Mouse (Mus musculus) limb, embryonic 10.5 days (tissue): ENCODE data around the gene Mtrf1. TPM values are rescaled to one million over a fixed set of nuclear protein-coding genes. Genes with fewer than 3 reads are reported as not detected.
A peak's percentile ranks its signal among the peaks of the same experiment; 100 is the strongest.

Experiments
- DNase-seq: peaks from one replicate; pipeline ENCODE4 v3.0.0-alpha.2; 2017; ENCODE audit warnings: low spot score
- H3K27ac ChIP-seq: fragments of 300-500 bp; sonication (generic); 2 replicates; pipeline ENCODE4 v1.5.1; 2016; ENCODE audit warnings: mild to moderate bottlenecking
- H3K27me3 ChIP-seq: fragments of 300-500 bp; sonication (generic); 2 replicates; pipeline ENCODE4 v1.6.1; 2016; ENCODE audit warnings: low read depth, mild to moderate bottlenecking; ENCODE audit not compliant: poor library complexity, severe bottlenecking
- H3K36me3 ChIP-seq: fragments of 300-500 bp; sonication (generic); 2 replicates; pipeline ENCODE4 v1.6.1; 2016; ENCODE audit warnings: mild to moderate bottlenecking, moderate library complexity
- H3K4me1 ChIP-seq: fragments of 300-500 bp; sonication (generic); 2 replicates; pipeline ENCODE4 v1.6.1; 2016
- H3K4me3 ChIP-seq: fragments of 300-500 bp; sonication (generic); 2 replicates; pipeline ENCODE4 v1.5.1; 2016; ENCODE audit warnings: mild to moderate bottlenecking, moderate library complexity
- H3K9me3 ChIP-seq: fragments of 300-500 bp; sonication (generic); replicated peaks from 2 replicates; pipeline ENCODE4 v1.6.1; 2016; ENCODE audit warnings: mild to moderate bottlenecking
- WGBS: fragments of 180-500 bp; shearing (Covaris S2); methylation state at CpG from one replicate; pipeline ENCODE4 v1.1.7; 2016; 5-methylcytosine and 5-hydroxymethylcytosine counted together
- polyA plus RNA-seq: library from polyadenylated mRNA; unstranded; fragments of >200 nt; fragmentation: Nextera tagmentation; extraction: Ambion mirVana; gene quantifications from 2 replicates; pipeline ENCODE4 v1.2.1, GENCODE M21; 2016

Mtrf1 gene
- polyA plus RNA-seq: 8.6 and 9.8 TPM in 2 replicates

DNA sequence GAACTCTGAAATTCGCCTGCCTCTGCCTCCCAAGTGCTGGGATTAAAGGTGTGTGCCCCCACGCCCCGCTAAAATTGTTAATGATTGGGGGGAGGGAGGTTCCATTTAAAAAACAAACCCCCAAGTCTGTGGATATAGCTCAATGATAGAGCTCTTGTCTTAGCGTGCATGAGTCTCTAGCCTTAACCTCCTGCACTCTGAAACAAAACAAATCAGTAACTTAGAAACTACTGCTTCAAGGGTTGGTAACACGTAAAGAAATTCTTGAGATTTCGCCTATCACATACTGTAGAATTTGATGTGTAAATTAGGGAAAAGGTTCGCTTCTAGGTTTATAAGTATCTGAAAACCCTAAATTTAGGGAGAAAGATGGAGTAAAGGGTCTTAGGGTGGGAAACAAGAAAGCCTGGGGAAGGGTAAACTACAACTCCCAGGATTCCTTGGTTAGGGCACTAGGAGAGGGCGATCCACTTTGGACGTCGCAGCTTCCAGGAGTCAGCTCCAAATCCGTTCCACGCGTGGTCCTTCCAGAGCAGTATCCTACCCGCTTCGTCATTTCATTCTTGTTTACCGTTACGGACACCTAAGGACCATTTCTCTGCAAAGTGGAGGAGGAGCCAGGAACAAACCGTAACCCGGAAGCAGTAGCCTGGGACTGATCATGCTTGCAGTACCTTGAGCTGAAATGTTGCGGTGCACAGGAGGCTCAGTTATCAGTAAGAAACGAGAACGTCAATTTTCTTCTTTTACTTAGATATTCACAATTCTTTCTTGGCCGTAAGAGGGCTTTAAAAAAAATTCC lies at the start of gene Mtrf1:
Gene Mtrf1, plus strand, starts transcription at position 452 of the 802 bp plus-strand sequence.
- H3K27ac ChIP-seq: peak within 1 kb of the TSS; percentile 94
- peaks cover 13% of the 10 kb centered on the region; the same call in 1 of the 2 replicates for H3K36me3 ChIP-seq
- no peaks in the 10 kb centered on the region for H3K9me3 ChIP-seq
- peak; percentile 73 for DNase-seq
- H3K27me3 ChIP-seq: no peaks in the 10 kb centered on the region
- H3K4me3 ChIP-seq: peak within 1 kb of the TSS; percentile 70
- H3K4me1 ChIP-seq: 0 out of 2 replicates have a peak, but pooled peaks cover 5% of the 10 kb centered on the region
- WGBS: 21% methylated on average over 23 of the region's 23 CpGs

DNA sequence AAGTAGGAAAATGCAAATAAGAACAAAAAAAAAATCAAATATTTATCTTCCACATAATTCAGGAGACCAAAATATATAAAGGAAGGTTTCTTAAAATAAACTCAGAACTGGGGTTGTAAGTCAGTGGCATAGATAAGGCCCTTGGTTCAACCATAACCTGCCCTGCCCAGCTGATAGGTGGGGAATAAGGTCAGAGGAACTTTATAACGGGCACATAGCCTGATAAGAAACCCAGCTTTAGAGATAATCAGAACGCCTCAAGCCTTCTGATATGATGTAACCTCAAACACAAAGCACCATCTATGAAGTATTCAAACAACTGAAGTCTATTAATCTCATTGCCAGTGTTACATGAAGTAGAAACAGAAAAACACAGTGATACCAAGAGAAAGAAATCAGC lies 39.5 kb upstream of the Mtrf1 start:
- H3K27me3 ChIP-seq: no peaks in the 10 kb centered on the region
- 93% methylated on average over 2 of the region's 2 CpGs for WGBS
- no peaks in the 10 kb centered on the region for H3K4me1 ChIP-seq
- H3K36me3 ChIP-seq: peaks cover 95% of the 10 kb centered on the region
- no peak for DNase-seq
- no peak overlapping the region for H3K4me3 ChIP-seq
- H3K9me3 ChIP-seq: no peaks in the 10 kb centered on the region
- H3K27ac ChIP-seq: no peak overlapping the region

DNA sequence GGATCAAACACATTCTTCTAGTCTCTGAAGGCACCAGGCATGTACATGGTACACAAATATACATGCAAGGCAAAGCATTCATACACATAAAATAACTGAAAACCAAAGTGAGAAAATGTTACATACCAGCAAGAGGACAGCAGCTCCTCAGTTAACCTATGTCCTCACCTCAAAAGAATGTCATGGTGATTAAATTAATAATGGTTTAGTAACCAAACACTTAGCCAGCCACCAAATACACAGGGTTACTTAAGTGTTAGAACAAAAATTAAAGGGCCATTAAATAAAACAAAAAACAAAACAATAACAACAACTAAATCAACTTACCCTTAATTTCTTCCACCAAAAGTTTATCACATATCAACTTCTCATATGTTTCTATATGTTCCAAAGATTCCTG lies 20.5 kb upstream of the Mtrf1 start:
- H3K27me3 ChIP-seq: no peaks in the 10 kb centered on the region
- H3K4me3 ChIP-seq: no peak overlapping the region
- no peak for DNase-seq
- peaks cover 78% of the 10 kb centered on the region for H3K36me3 ChIP-seq
- no peaks in the 10 kb centered on the region for H3K9me3 ChIP-seq
- H3K27ac ChIP-seq: no peak overlapping the region
- H3K4me1 ChIP-seq: no peaks in the 10 kb centered on the region

DNA sequence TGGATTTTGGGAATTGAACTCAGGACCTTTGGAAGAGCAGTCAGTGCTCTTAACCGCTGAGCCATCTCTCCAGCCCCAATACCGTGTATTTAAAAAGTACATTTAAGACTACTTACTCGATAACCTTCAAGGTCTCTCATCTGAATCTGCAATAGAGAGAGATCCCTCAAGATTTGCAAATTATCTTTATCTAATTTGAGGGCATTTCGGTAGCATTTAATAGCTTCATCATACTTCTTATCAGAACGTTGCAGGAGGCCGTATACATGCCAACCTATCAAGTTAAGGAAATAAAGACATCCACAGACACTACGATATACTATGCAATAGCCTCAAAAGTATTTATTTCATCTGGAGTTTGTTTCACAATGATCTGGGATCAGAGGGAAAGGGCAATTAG lies 14.5 kb upstream of the Mtrf1 start:
- Histone ChIP-seq H3K4me3 (no peak overlapping the region), H3K9me3 (no peaks in the 10 kb centered on the region), H3K27ac (no peak overlapping the region), H3K27me3 (no peaks in the 10 kb centered on the region), H3K36me3 (peaks cover 82% of the 10 kb centered on the region), H3K4me1 (no peaks in the 10 kb centered on the region)
- 95% methylated on average over 7 of the region's 7 CpGs for WGBS
- DNase-seq: no peak

DNA sequence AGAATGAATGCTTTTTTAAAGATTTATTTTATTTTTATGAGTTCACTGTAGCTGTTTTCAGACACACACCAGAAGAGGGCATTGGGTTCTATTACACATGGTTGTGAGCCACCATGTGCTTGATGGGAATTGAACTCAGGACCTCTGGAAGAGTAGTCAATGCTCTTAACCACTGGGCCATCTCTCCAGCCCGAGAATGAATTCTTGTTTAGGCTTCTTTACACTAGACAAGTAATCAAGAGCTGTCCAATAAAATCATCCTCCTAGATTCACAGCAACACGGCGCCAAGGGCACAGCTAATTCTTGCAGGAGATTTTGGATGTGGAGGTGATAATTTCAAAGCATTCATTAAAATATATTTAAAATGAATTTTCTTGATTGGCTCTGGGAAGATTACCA lies 9.3 kb upstream of the Mtrf1 start:
- H3K27ac ChIP-seq: no peak overlapping the region
- no peaks in the 10 kb centered on the region for H3K27me3 ChIP-seq
- 94% methylated on average over 3 of the region's 3 CpGs for WGBS
- H3K4me1 ChIP-seq: peaks cover 5% of the 10 kb centered on the region; the same call in 1 of the 2 replicates
- peaks cover 41% of the 10 kb centered on the region for H3K36me3 ChIP-seq
- peak overlapping the region; percentile 83; the same call in 1 of the 2 replicates for H3K4me3 ChIP-seq
- no peaks in the 10 kb centered on the region for H3K9me3 ChIP-seq
- no peak for DNase-seq

DNA sequence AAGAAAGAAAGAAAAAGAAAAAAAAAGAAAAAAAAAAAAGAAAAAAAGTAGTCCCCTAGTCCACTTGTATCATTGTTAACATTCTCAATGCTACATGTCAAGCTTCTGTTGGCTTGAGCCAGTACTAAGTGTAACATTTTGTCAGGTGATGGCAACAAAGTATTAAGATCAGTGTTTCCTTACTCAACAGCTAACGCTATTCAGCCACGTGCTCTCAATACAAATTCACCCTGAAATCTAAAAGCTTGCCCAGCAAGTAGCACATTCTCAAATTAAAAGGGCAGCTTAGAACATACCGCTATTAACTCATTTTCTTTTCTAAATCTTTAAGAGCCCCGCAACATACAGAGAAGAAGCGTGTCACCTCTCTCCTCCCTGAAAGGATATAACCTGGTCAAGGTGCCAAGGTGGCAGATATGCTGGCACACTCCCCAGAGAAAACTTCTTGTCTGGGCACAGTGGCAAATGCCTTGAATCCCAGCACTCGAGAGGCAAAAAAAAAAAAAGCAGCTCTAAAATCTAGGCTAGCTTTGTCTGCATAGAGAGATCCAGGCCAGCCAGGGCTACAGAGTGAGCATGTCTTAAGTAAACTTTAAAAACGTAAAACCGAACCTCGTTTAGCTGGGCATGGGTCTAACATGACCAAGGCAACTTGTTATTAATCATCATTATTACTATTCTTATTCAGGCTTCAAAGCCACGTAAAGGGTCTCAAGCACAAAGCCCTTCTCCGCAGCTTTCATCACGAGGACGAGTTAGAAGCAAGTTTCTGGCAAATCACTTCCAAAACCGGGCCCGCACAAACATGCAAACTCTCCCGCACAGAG lies 7.9 kb upstream of the Mtrf1 start:
- Histone ChIP-seq H3K4me3 (peak overlapping the region; percentile 83), H3K27me3 (no peaks in the 10 kb centered on the region), H3K4me1 (peaks cover 5% of the 10 kb centered on the region; the same call in 1 of the 2 replicates), H3K9me3 (no peaks in the 10 kb centered on the region), H3K27ac (peak overlapping the region; percentile 97), H3K36me3 (peaks cover 30% of the 10 kb centered on the region)
- WGBS: 3% methylated on average over 16 of the region's 16 CpGs
- DNase-seq: no peak

DNA sequence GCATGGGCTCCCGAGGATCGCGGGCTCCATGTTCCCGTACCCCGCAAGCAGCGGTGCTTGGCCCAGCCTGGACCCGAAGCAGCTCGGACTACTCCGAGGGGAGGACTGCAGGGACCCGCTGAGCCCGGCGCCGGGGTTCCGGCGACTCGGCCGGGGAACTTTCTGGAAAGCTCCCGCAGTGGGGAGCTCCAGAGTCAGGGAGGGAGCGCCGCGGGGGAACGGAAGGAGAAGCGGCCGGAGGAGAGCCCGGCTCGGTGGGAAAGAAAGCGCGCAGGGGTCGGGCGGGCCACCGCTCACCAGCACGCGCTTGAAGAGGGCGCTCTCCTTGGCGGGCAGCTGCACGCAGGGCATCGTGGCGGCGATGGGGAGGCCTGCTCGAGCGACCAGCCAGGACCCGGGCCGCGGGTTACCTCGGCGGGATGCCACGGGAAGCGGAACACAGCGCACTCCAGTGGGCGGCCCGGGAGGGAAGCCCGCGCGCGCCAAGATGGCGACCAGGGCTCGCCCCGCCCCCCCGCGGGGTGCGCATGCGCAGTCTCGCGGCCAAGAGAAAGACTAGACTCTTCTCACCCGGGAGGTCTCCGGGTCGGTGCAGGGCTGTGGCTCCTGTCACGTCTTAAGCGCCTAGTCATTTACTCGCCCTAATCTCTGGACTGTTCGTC lies 7.2 kb upstream of the Mtrf1 start, which contains the start of gene Naa16:
Gene Naa16, minus strand, starts transcription at position 514 of the 662 bp plus-strand sequence.
- peak; percentile 99 for DNase-seq
- H3K27me3 ChIP-seq: no peaks in the 10 kb centered on the region
- peaks cover 22% of the 10 kb centered on the region for H3K36me3 ChIP-seq
- peak within 1 kb of the TSS; percentile 83 for H3K4me3 ChIP-seq
- peaks cover 5% of the 10 kb centered on the region; the same call in 1 of the 2 replicates for H3K4me1 ChIP-seq
- no peaks in the 10 kb centered on the region for H3K9me3 ChIP-seq
- peak within 1 kb of the TSS; percentile 97 for H3K27ac ChIP-seq
- under 1% methylated on average over 71 of the region's 71 CpGs for WGBS

DNA sequence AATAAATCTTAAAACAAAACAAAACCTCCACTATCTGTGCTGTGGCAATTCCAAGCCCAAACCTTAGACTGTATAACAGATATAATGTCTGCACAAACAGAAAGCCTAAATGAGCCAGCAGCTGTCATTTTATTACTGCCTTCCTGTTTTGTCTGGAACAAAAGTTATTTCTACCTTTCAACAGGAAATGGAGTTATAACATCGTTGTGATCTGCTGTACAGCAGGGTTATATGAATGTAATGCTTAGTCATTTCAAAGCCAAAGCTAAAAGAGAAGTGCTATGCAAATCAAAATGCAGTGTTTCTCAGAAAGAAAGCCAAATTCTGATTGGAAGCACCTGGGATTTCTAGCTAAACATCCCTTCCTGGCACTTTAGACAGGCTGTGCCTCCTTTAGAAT lies 4.3 kb upstream of the Mtrf1 start:
- peaks cover under 1% of the 10 kb centered on the region; the same call in 1 of the 2 replicates for H3K36me3 ChIP-seq
- H3K4me3 ChIP-seq: no peak overlapping the region
- no peak overlapping the region for H3K27ac ChIP-seq
- DNase-seq: no peak
- H3K4me1 ChIP-seq: peaks cover 8% of the 10 kb centered on the region; the same call in 1 of the 2 replicates
- 85% methylated on average over 1 of the region's 1 CpGs for WGBS
- no peaks in the 10 kb centered on the region for H3K9me3 ChIP-seq
- no peaks in the 10 kb centered on the region for H3K27me3 ChIP-seq

DNA sequence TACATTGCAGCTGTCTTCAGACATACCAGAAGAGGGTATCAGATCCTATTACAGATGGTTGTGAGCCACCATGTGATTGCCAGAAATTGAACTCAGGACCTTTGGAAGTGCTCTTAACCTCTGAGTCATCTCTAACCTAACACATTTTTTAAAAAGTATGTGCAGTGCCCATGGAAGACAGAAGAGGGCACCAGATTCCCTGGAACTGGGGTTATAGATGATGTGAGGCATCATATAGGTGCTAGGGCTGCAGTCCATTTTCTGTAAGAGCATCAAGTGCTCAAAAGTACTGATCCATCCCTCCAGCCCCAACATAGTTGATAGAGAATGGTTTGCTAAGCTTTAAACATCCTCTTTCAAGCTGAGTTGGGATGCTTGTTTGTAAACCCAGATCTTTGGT lies 3.0 kb upstream of the Mtrf1 start:
- no peak overlapping the region for H3K4me3 ChIP-seq

DNA sequence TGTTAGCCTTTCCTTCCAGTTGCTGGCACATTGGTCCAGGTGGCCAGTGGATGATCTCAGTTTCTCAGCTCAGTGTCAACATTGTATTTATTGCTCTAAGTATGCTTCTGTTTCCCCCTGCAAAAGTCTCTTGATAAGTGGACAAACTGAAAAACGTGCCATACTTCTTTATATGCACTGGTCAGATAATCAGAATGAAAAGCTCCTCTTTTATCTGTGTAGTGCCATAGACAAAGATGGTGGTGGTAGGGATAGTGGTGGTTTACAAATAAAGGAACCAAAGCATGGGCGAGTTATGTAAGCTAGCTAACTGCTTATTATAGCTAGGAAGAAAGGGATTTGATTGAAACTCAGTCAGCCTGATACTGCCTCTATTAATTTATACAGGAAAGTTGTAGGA lies 10.1 kb downstream of the Mtrf1 start:
- H3K4me1 ChIP-seq: no peaks in the 10 kb centered on the region
- H3K9me3 ChIP-seq: no peaks in the 10 kb centered on the region
- H3K27ac ChIP-seq: no peak overlapping the region
- no peaks in the 10 kb centered on the region for H3K27me3 ChIP-seq
- H3K36me3 ChIP-seq: peaks cover 22% of the 10 kb centered on the region
- DNase-seq: no peak
- 84% methylated on average over 2 of the region's 2 CpGs for WGBS
- H3K4me3 ChIP-seq: no peak overlapping the region

More for the DNA sequence above, 3.0 kb upstream of the Mtrf1 start:
- DNase-seq: peak; percentile 34
- no peak overlapping the region for H3K27ac ChIP-seq
- no peaks in the 10 kb centered on the region for H3K9me3 ChIP-seq
- no peaks in the 10 kb centered on the region for H3K27me3 ChIP-seq
- no peaks in the 10 kb centered on the region for H3K36me3 ChIP-seq
- 0 out of 2 replicates have a peak, but pooled peaks cover 5% of the 10 kb centered on the region for H3K4me1 ChIP-seq

DNA sequence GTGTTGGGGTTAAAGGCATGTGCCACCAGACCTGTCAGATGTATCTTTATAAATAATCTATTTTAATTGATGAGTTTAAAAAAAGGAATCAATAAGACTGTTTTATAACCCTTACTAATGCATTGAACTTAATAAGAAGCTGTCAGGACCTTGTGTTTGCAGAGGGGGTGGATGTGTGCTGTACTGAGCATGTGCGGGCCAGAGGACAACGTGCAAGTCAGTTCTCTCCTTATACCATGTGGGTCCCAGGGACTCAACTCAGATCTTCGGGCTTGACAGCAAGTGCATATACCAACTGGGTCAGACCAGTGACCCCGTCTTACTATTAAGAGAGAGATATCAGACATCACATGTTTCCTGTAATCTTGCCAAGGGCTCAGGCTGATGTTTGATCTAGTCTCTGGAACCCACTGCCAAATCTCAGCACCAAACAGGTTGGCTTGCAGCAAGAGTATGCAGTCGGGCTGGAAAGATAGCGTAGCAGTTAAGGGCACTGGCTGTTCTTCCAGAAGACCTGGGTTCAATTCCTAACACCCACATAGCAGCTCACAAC lies 11.8 kb downstream of the Mtrf1 start:
- WGBS: 91% methylated on average over 6 of the region's 6 CpGs
- peaks cover 26% of the 10 kb centered on the region for H3K36me3 ChIP-seq
- H3K27me3 ChIP-seq: no peaks in the 10 kb centered on the region
- no peak overlapping the region for H3K4me3 ChIP-seq
- no peaks in the 10 kb centered on the region for H3K9me3 ChIP-seq
- no peaks in the 10 kb centered on the region for H3K4me1 ChIP-seq
- no peak overlapping the region for H3K27ac ChIP-seq
- DNase-seq: no peak

DNA sequence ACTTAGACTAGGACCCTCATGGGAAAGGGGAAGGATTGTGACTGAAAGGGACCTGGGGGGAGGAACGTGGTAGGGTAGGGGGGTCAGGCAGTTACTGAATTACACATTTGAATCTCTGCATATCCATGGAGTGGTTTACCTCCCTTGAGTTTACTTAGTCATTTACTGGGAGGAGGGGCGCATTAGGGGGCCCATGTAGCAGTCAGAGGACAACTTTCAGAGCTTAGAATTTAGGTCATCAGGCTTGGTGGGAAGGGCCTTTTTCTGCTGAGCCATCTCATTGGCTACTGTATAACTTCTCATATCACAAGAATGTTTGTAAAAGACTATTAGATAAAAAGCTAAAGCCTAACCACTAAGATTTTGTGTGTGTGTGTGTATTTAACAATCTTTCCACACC lies 13.1 kb downstream of the Mtrf1 start:
- no peak for DNase-seq
- 79% methylated on average over 2 of the region's 2 CpGs for WGBS
- Histone ChIP-seq H3K36me3 (peaks cover 27% of the 10 kb centered on the region), H3K4me1 (no peaks in the 10 kb centered on the region), H3K27me3 (no peaks in the 10 kb centered on the region), H3K27ac (no peak overlapping the region), H3K4me3 (no peak overlapping the region), H3K9me3 (no peaks in the 10 kb centered on the region)
